Mouse (Mus musculus) left cerebral cortex, adult 2 months (tissue): ENCODE data around the gene Fam189a1. TPM values are rescaled to one million over a fixed set of nuclear protein-coding genes. Genes with fewer than 3 reads are reported as not detected.

ENCODE experiments used
- DNase-seq, 2 experiments: peaks; one replicate each; pipeline ENCODE4 v3.0.0; 2021 to 2022; ENCODE audit warnings: low spot score in 2 of 2, mixed read lengths in 1 of 2; ENCODE audit errors: extremely low spot score in 1 of 2
- H3K27ac ChIP-seq: fragments of 200-600 bp; 2 replicates; pipeline ENCODE4 v1.8.1; 2022
- H3K4me3 ChIP-seq: fragments of 200-600 bp; 2 replicates; pipeline ENCODE4 v1.8.1; 2022
- CTCF ChIP-seq: fragments of 200-600 bp; IDR thresholded peaks from 2 replicates; pipeline ENCODE4 v1.8.1; 2022; ENCODE audit warnings: antibody characterized with exemption, mild to moderate bottlenecking, moderate library complexity
- intact Hi-C: fragments of 180-260 bp; cut with DNase I; formaldehyde crosslinking; loops from one replicate; pipeline ENCODE4 v1.15.1; 2025
- total RNA-seq, 2 experiments: library from RNA; stranded (reverse); gene quantifications; 2 replicates each; pipeline ENCODE4 v1.2.3; 2021

Gene Fam189a1
- total RNA-seq, 2 experiments from 2014 or later, result 60.6 to 62.7 TPM

- H3K27ac ChIP-seq, result no peak overlapping the region
- H3K4me3 ChIP-seq, result no peak overlapping the region
- no peak for DNase-seq
- intact Hi-C loops, result no loop called here
- TF ChIP-seq CTCF, result no peak
Measured at GRCm38 (mm10) chr7:64891139-64891538, 265.2 kb downstream of the Fam189a1 start.

DNA sequence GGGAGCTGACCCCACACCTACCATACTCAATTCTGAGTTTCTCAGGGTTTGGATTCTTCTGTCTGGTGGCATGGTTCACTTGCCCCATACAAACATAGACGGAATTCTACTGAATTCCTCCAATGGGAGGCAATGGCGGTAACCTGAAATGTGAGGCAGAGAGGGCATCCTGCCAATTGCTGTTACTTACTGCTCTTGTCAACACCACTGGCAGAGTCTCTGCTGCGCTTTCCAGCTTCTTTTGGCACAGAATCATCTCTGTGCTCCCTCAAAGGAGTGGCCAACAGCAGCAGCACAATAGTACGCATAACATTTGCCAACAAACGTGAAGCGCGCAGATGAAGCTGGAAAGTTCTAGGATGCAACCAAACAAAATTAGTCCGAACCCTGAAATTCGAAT lies 266.5 kb downstream of the Fam189a1 start:
- intact Hi-C loops, result no loop called here
- no peak for TF ChIP-seq CTCF
- Histone ChIP-seq H3K4me3 (no peak overlapping the region), H3K27ac (no peak overlapping the region)
- peak in 1 of 2 experiments; percentile 32 for DNase-seq

DNA sequence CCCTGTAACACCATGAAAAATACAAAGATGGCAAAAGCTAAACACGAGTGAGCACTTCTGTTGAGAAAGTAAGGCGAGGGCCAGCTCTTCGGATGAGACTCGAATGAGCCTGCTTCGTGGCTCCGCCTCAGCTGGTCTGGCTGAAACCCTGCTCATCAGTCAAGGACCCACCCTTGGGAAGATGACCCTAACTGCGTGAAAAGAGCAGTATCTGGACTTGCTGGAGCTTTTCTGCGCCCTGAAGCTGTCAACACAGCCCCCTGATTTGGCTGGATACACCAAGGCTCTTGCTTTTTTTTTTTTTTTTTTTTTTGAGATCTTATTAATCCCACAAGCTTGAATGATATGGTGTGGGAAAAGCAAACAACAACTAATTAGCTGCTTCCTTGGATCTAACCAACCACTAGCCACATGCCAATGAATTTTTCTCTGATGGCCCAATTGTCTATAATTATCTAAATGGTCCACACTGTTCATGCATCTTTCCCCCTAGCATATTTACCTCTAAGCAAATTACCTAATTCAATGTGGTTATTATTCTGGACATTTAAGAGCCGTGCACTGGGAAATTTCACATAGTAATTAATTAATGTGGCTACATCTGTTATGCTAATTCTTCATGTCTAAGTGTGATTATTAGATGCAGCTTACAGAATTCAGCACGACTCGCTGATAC lies 272.0 kb downstream of the Fam189a1 start:
- no peak for DNase-seq
- H3K4me3 ChIP-seq, result no peak overlapping the region
- H3K27ac ChIP-seq, result no peak overlapping the region
- TF ChIP-seq CTCF, result no peak
- intact Hi-C loops, result no loop called here

DNA sequence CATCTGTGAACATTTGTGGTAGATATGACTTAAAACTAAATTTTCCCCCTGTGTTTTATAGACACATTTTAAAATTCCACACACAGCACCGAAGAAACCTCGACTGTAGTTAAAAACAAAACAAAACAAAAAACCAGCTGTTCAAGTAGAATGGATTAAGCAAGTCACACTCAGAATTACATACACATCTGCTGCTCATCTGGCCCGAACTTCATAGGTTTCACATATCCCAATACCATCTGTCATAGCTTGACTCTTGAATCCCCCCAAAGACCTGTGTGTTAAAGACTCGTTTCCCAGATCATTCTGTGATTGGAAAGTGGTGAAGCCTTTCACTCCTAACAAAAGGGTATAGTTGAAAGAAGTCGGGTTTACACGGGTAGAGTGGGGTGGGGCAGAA lies 274.1 kb downstream of the Fam189a1 start:
- no peak for TF ChIP-seq CTCF
- no peak for DNase-seq
- no peak overlapping the region for H3K4me3 ChIP-seq
- no peak overlapping the region for H3K27ac ChIP-seq
- intact Hi-C loops, result no loop called here

DNA sequence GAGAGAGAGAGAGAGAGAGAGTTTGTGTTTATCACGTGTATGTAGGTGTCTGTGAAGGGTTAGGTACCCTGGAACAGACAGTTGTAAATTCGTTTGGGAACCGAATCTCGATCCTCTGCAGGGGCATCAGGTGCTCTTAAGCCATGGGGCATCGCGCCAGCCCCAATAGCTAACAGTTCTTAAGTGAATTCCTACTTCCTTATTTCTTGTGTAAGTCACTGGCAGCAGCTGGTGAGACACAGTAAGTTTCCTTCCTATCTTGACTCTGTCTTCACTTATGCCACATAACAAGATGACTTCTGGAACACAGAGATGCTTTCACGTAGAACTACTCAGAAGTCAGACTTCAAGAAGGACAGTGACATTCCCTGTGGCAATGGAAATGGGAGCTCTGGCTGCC lies 275.0 kb downstream of the Fam189a1 start:
- Histone ChIP-seq H3K4me3 (no peak overlapping the region), H3K27ac (no peak overlapping the region)
- intact Hi-C loops, result no loop called here
- DNase-seq, result no peak
- no peak for TF ChIP-seq CTCF

- no peak for TF ChIP-seq CTCF
- Histone ChIP-seq H3K4me3 (no peak overlapping the region), H3K27ac (no peak overlapping the region)
- intact Hi-C loops, result no loop called here
- DNase-seq, result no peak
Measured at GRCm38 (mm10) chr7:64880415-64880814, 276.0 kb downstream of the Fam189a1 start.

- no peak for DNase-seq
- no peak for TF ChIP-seq CTCF
- peak overlapping the region; percentile 69 for H3K27ac ChIP-seq
- H3K4me3 ChIP-seq, result no peak overlapping the region
- intact Hi-C loops, result loop anchor here (5.0 kb wide), 1 partner anchor 98 kb away; no protein-coding TSS in a partner anchor
Measured at GRCm38 (mm10) chr7:64874941-64875340, 281.4 kb downstream of the Fam189a1 start.

GRCm38 (mm10) chr7:64873266-64873665 lies 283.1 kb downstream of the Fam189a1 start:
- DNase-seq, result no peak
- intact Hi-C loops, result loop anchor here (2.0 to 5.0 kb wide), 2 partner anchors 32 to 96 kb away; no protein-coding TSS in a partner anchor
- TF ChIP-seq CTCF, result no peak
- Histone ChIP-seq H3K4me3 (peak overlapping the region; percentile 83), H3K27ac (peak overlapping the region; percentile 96)

DNA sequence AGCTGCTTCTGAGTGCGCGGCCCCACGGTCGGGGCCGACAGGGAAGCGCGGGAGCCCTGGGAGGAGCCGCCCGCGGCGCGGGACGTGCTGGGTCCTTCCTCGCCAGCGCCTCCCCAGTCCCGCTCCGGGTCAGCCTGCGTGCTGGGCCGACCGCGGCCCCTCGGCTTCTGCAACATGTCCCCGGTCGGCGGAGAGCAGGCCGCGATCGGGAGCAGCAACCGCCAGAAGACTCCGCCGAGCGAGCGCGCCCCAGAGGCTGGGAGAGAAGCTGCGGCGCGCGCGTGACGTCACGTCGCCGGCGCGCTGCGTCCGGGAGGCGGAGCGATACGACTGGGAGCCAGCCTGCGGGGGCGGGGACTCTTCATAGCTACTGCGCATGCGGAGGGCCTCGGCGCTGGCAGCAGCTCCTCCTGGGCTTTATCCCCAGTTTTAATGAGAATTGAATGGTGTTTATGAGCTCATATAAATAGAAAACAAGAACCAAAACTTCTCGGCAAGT lies 283.6 kb downstream of the Fam189a1 start, which contains the start of gene Nsmce3:
TSS of gene Nsmce3 (minus strand) at position 255 of the 499 bp plus-strand sequence.
- Histone ChIP-seq H3K4me3 (peak within 1 kb of the TSS; percentile 83), H3K27ac (peak within 1 kb of the TSS; percentile 96)
- DNase-seq, result peak; percentile 98
- intact Hi-C loops, result loop anchor here (2.0 to 5.0 kb wide), 2 partner anchors 32 to 95 kb away; no protein-coding TSS in a partner anchor
- TF ChIP-seq CTCF, result peak; percentile 27

DNA sequence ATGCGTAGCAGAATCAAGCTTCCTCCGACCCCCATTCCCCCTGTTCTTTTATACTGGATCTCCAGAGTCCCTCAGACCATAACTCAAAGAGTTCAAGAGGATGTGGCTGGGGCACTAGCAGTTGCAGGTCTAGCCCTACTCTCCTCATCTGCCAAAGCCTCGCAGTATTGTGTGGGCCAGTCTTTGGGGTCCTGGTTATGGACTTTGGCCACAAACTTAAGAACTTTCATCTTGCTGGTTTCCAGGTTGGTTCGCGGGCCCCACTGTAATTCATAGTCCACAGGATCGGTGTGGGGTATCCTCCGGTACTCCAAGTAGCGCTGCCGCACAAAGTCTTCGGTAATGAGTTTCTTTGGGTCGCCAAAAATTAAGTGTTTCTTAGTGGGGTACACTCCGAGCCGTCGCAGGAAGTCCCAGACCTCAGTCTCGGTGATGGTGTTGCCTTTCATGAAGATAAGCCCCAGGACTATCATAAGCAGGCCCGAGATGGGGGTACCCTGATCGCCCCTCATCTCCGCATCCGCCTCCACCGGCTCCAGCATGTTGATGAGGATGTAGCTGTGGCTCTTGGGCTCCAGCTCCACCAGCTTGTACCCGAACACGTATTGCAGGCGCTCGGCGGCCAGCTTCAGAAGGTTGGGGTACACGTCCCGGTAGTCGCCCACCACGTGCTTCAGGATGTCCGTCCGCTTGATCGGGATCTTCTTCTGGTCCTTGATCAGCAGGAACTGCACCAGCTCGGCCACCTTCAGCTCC lies 284.2 kb downstream of the Fam189a1 start:
- intact Hi-C loops, result loop anchor here (2.0 to 5.0 kb wide), 2 partner anchors 31 to 95 kb away; no protein-coding TSS in a partner anchor
- peak overlapping the region; percentile 83 for H3K4me3 ChIP-seq
- no peak for DNase-seq
- peak overlapping the region; percentile 96 for H3K27ac ChIP-seq
- TF ChIP-seq CTCF, result no peak

DNA sequence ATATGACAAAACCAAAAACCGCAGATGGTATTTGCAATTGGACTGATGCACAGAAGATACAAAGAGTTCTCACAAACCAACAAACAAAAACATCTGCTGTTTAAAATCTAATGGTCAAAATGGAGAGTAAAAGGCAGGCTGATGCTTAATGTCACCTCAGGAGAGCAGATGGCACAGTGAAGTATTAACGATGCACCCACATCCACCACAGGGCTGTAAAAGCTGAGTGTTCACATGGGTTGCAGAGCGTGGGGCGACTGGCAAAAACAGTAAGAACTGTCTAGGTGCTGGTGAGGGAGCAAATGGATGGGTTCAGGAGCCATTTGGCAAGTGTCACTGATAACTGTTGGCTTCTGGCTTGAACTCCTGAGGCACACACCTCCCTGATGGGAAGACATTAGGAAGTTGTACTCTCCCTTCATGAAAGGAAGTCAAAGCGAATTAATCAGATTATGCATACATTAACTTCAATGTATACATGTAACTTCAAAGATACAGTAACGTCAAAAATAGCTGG lies 286.8 kb downstream of the Fam189a1 start:
- H3K27ac ChIP-seq, result no peak overlapping the region
- intact Hi-C loops, result loop anchor here (5.0 kb wide), 1 partner anchor 92 kb away; no protein-coding TSS in a partner anchor
- TF ChIP-seq CTCF, result no peak
- peak overlapping the region; percentile 83 for H3K4me3 ChIP-seq
- no peak for DNase-seq

DNA sequence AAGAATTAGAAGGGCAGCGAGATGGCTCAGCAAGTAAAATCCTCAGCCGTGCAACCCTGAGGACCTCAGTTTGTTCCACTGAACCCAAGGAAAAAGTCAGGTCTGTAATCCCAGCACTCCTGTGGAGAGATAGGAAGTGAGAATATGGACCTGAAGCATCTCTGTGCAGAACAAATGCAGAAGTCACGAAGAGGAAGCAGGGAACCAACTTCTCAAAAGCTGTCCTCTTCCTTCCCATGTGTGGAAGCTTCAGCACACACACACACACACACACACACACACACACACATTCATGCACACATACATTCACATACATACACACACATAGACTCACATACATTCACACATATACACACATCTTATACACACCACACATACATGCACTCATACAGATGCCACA lies 292.8 kb downstream of the Fam189a1 start:
- H3K27ac ChIP-seq, result no peak overlapping the region
- no peak for TF ChIP-seq CTCF
- intact Hi-C loops, result no loop called here
- DNase-seq, result no peak
- H3K4me3 ChIP-seq, result no peak overlapping the region
